Mouse (Mus musculus) heart, embryonic 14.5 days (tissue): ENCODE results near the gene Relt. TPM values are rescaled to one million over a fixed set of nuclear protein-coding genes. Genes with fewer than 3 reads are reported as not detected.

ENCODE experiments used
- ATAC-seq: fragments of 200-750 bp; cut with Nextera tagmentation; 2 replicates; pipeline ENCODE4 v1.8.0; 2017; ENCODE audit warnings: low read depth, moderate TSS enrichment; ENCODE audit not compliant: insufficient number of reproducible peaks, insufficient read depth, low FRiP score
- H3K27ac ChIP-seq, 2 experiments: fragments of 200-500 bp in 1 of 2; fragments of 300-500 bp in 1 of 2; sonication (generic) in 1 of 2; replicated peaks in 1 of 2; 2 replicates each; pipeline ENCODE4 v1.5.1; 2012 to 2014; ENCODE audit warnings: low read depth in 2 of 2, low read length in 2 of 2, control low read depth in 1 of 2, mild to moderate bottlenecking in 1 of 2, mixed read lengths in 1 of 2; ENCODE audit not compliant: control insufficient read depth in 1 of 2, insufficient read depth in 1 of 2
- H3K27me3 ChIP-seq: fragments of 300-500 bp; sonication (generic); 2 replicates; pipeline ENCODE4 v1.6.1; 2014; ENCODE audit warnings: mild to moderate bottlenecking, low read length, control low read depth; ENCODE audit not compliant: control insufficient read depth, insufficient read depth
- H3K36me3 ChIP-seq: fragments of 300-500 bp; sonication (generic); 2 replicates; pipeline ENCODE4 v1.6.1; 2014; ENCODE audit warnings: mild to moderate bottlenecking, control low read depth, low read length, mixed read lengths; ENCODE audit not compliant: control insufficient read depth, insufficient read depth
- H3K4me1 ChIP-seq, 2 experiments: fragments of 200-500 bp in 1 of 2; fragments of 300-500 bp in 1 of 2; sonication (generic) in 1 of 2; 2 replicates each; pipeline ENCODE4 v1.6.1; 2012 to 2014; ENCODE audit warnings: low read length in 2 of 2, control low read depth in 1 of 2, mixed read lengths in 1 of 2; ENCODE audit not compliant: control insufficient read depth in 2 of 2, insufficient read depth in 2 of 2
- H3K4me2 ChIP-seq: fragments of 300-500 bp; sonication (generic); 2 replicates; pipeline ENCODE4 v1.6.1; 2014; ENCODE audit warnings: mild to moderate bottlenecking, low read length
- H3K4me3 ChIP-seq, 2 experiments: fragments of 200-500 bp in 1 of 2; fragments of 300-500 bp in 1 of 2; sonication (generic) in 1 of 2; 2 replicates each; pipeline ENCODE4 v1.5.1; 2012 to 2014; ENCODE audit warnings: low read length in 2 of 2, mild to moderate bottlenecking in 2 of 2, control low read depth in 1 of 2, low read depth in 1 of 2, moderate library complexity in 1 of 2; ENCODE audit not compliant: control insufficient read depth in 1 of 2, insufficient read depth in 1 of 2
- H3K9ac ChIP-seq: fragments of 300-500 bp; sonication (generic); 2 replicates; pipeline ENCODE4 v1.6.1; 2014; ENCODE audit warnings: mild to moderate bottlenecking, low read length
- H3K9me3 ChIP-seq: fragments of 300-500 bp; sonication (generic); 2 replicates; pipeline ENCODE4 v1.6.1; 2016; ENCODE audit warnings: low read length, control low read depth; ENCODE audit not compliant: control insufficient read depth
- WGBS: fragments of 180-500 bp; shearing (Covaris S2); extraction: QIAGEN DNeasy Blood & Tissue Kit; methylation state at CpG from one replicate; pipeline ENCODE4 v1.1.7; 2014; 5-methylcytosine and 5-hydroxymethylcytosine counted together
- polyA plus RNA-seq: library from polyadenylated mRNA; unstranded; fragments of >200 nt; fragmentation: Nextera tagmentation; extraction: Ambion mirVana; gene quantifications from 2 replicates; pipeline ENCODE4 v1.2.1, GENCODE M21; 2014

Gene Relt
- polyA plus RNA-seq, 1 experiment from 2014 or later: 1.2 TPM

- no peak overlapping the region for H3K4me2 ChIP-seq
- H3K9me3 ChIP-seq: no peaks in the 10 kb centered on the region
- ATAC-seq: no peak
- H3K4me3 ChIP-seq: no peak overlapping the region
- WGBS: 53% methylated on average over 7 of the region's 7 CpGs
- H3K27ac ChIP-seq: no peak overlapping the region
- no peaks in the 10 kb centered on the region for H3K27me3 ChIP-seq
- H3K9ac ChIP-seq: no peak overlapping the region
- peaks cover 10 to 30% of the 10 kb centered on the region in 2 experiments for H3K4me1 ChIP-seq
- peaks cover 13% of the 10 kb centered on the region; the same call in 1 of the 2 replicates for H3K36me3 ChIP-seq
These were observed 41.8 kb upstream of the Relt start for GRCm38 (mm10) chr7:100905037-100905436.

GRCm38 (mm10) chr7:100904612-100905011, 41.4 kb upstream of the Relt start:
- peaks cover 6 to 26% of the 10 kb centered on the region in 2 experiments for H3K4me1 ChIP-seq
- H3K27me3 ChIP-seq: no peaks in the 10 kb centered on the region
- no peak overlapping the region for H3K4me3 ChIP-seq
- 79% methylated on average over 5 of the region's 5 CpGs for WGBS
- no peak for ATAC-seq
- H3K9ac ChIP-seq: no peak overlapping the region
- H3K4me2 ChIP-seq: no peak overlapping the region
- H3K27ac ChIP-seq: no peak overlapping the region
- H3K9me3 ChIP-seq: no peaks in the 10 kb centered on the region
- peaks cover 12% of the 10 kb centered on the region; the same call in 1 of the 2 replicates for H3K36me3 ChIP-seq

GRCm38 (mm10) chr7:100902451-100903137, 39.3 kb upstream of the Relt start:
- H3K27ac ChIP-seq: no peak overlapping the region
- ATAC-seq: no peak
- whole genome bisulfite sequencing: 76% methylated on average over 9 of the region's 9 CpGs
- H3K27me3 ChIP-seq: no peaks in the 10 kb centered on the region
- H3K4me2 ChIP-seq: no peak overlapping the region
- no peak overlapping the region for H3K4me3 ChIP-seq
- peaks cover 0 to 9% of the 10 kb centered on the region in 2 experiments; a peak in 3 of 4 replicates for H3K4me1 ChIP-seq
- H3K9me3 ChIP-seq: no peaks in the 10 kb centered on the region
- peaks cover 12% of the 10 kb centered on the region; the same call in 1 of the 2 replicates for H3K36me3 ChIP-seq
- H3K9ac ChIP-seq: no peak overlapping the region

GRCm38 (mm10) chr7:100897828-100898227, 34.6 kb upstream of the Relt start:
- no peaks in the 10 kb centered on the region for H3K27me3 ChIP-seq
- 74% methylated on average over 5 of the region's 5 CpGs for WGBS

GRCm38 (mm10) chr7:100894833-100895226, 31.6 kb upstream of the Relt start:
- WGBS: 3% methylated on average over 12 of the region's 12 CpGs
- ATAC-seq: no peak
- Histone ChIP-seq H3K9ac (peak overlapping the region; percentile 78), H3K27me3 (no peaks in the 10 kb centered on the region), H3K4me3 (peak overlapping the region; percentile 55 to 56), H3K36me3 (peaks cover 13% of the 10 kb centered on the region), H3K4me2 (peak overlapping the region; percentile 98), H3K27ac (no peak overlapping the region), H3K9me3 (no peaks in the 10 kb centered on the region), H3K4me1 (peaks cover 21 to 30% of the 10 kb centered on the region in 2 experiments)

More at GRCm38 (mm10) chr7:100897828-100898227, 34.6 kb upstream of the Relt start:
- H3K27ac ChIP-seq: no peak overlapping the region
- H3K9ac ChIP-seq: no peak overlapping the region
- no peak overlapping the region for H3K4me3 ChIP-seq
- H3K9me3 ChIP-seq: no peaks in the 10 kb centered on the region
- ATAC-seq: no peak
- H3K4me2 ChIP-seq: no peak overlapping the region
- 0 out of 2 replicates have a peak, but pooled peaks cover 7% of the 10 kb centered on the region for H3K36me3 ChIP-seq
- H3K4me1 ChIP-seq: peaks cover 19 to 28% of the 10 kb centered on the region in 2 experiments

GRCm38 (mm10) chr7:100894057-100894832, 31.0 kb upstream of the Relt start:
- Histone ChIP-seq H3K4me2 (peak overlapping the region; percentile 98), H3K27me3 (no peaks in the 10 kb centered on the region), H3K9me3 (no peaks in the 10 kb centered on the region), H3K4me3 (peak overlapping the region; percentile 55 to 56), H3K27ac (peak overlapping the region in 1 of 2 experiments; percentile 47; a peak in 2 of 4 replicates), H3K4me1 (peaks cover 21 to 30% of the 10 kb centered on the region in 2 experiments), H3K9ac (peak overlapping the region; percentile 78), H3K36me3 (peaks cover 19% of the 10 kb centered on the region)
- ATAC-seq: peak; percentile 25; the same call in 1 of the 2 replicates
- 6% methylated on average over 51 of the region's 53 CpGs for WGBS

GRCm38 (mm10) chr7:100893249-100894056, 30.2 kb upstream of the Relt start:
- no peak overlapping the region for H3K4me3 ChIP-seq
- peaks cover 27% of the 10 kb centered on the region for H3K36me3 ChIP-seq
- WGBS: 34% methylated on average over 20 of the region's 20 CpGs
- no peaks in the 10 kb centered on the region for H3K27me3 ChIP-seq
- peak overlapping the region; percentile 29 to 47; a peak in 3 of 4 replicates for H3K27ac ChIP-seq
- peak; percentile 11; the same call in 1 of the 2 replicates for ATAC-seq
- no peaks in the 10 kb centered on the region for H3K9me3 ChIP-seq
- peaks cover 21 to 30% of the 10 kb centered on the region in 2 experiments for H3K4me1 ChIP-seq
- peak overlapping the region; percentile 78; the same call in 1 of the 2 replicates for H3K9ac ChIP-seq
- H3K4me2 ChIP-seq: peak overlapping the region; percentile 98
